Mouse (Mus musculus): Measurements from ENCODE around the gene Arhgap10. TPM values are rescaled to one million over a fixed set of nuclear protein-coding genes. Genes with fewer than 3 reads are reported as not detected.

The Arhgap10 gene
- polyA plus RNA-seq, 1 experiment: 88.6 TPM

DNA sequence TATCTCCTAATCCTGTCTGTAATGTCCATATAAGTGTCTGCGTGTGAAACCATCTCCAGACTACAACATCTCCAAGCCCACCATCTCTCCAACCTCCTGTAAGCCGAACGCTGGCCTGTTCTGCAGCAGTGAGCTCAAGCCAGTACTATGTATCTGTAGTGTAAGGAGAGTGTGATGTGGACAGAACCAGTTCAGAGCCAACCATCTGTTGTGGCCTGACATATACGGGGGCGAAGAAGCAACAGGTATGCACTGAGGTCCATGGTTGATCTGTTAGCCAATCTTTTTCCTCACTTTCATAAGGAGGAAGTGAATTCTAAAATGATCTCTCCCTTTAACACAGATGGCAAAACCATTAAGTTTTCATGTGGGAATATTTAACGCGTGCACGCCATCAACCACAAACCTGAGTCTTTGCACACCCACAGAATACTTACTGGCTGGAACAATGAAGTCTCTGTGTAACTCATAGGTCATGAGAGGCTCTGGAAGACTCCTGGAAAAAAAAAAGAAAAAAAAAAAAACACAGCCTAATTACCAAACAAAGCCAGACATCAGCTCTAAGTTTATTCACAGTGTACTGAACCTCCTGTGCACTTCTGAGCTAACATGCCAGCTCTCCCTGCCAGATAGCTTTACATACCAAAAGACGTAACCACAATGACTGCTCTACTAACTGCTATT, 166.4 kb downstream of the Arhgap10 start:
- TF ChIP-seq FLI1 (IDR thresholded peaks at IDR 0.05; ENCODE audit: low read length): no peak
- TF ChIP-seq GATA1 (IDR thresholded peaks at IDR 0.05; ENCODE audit: borderline replicate concordance, low read length): no peak
- H3K4me1 ChIP-seq: peaks cover 19% of the 10 kb centered on the region
- peaks cover 99% of the 10 kb centered on the region for H3K36me3 ChIP-seq (replicated peaks; ENCODE audit: low read length)

DNA sequence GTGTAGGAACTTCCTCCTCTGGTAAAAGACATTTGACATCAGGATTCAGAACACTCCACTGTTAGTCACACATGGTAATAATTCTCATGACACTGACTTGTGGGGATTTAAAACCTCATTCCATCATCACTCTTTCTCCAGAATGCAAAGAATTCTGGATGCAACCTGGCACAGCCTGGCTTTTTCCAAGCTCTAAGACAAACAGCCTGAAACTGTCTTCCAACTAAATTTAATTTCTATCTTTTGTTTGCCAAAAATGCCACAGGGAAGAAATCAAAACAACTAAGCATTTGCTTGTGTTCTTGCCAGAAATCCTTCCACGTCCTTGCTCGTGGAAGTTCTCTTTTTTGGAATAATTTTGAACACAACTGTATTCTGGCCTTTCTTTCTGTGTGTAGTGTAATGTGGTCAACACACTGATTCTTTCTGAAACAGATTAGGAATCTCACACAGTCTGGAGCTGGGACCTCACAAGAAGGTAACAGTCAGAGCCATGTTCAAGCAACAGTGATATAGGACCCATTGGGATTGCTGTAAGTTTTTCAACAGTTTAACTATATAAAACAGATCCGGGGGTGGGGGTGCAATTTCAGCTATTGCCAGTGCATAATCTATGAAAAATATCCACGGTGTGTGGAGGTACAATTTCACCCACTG, 167.5 kb downstream of the Arhgap10 start:
- no peaks in the 10 kb centered on the region for H3K9me3 ChIP-seq
- peaks cover 11% of the 10 kb centered on the region for H3K4me1 ChIP-seq
- TF ChIP-seq FLI1 (IDR thresholded peaks at IDR 0.05; ENCODE audit: low read length) (no peak), GATA1 (IDR thresholded peaks at IDR 0.05; ENCODE audit: borderline replicate concordance, low read length) (no peak)
- H3K27me3 ChIP-seq (replicated peaks): no peaks in the 10 kb centered on the region
- no peak overlapping the region for H3K4me3 ChIP-seq (replicated peaks)
- peaks cover 99% of the 10 kb centered on the region for H3K36me3 ChIP-seq (replicated peaks; ENCODE audit: low read length)

More for the DNA sequence above, 166.4 kb downstream of the Arhgap10 start:
- no peaks in the 10 kb centered on the region for H3K9me3 ChIP-seq
- no peaks in the 10 kb centered on the region for H3K27me3 ChIP-seq (replicated peaks)
- H3K4me3 ChIP-seq (replicated peaks): no peak overlapping the region

DNA sequence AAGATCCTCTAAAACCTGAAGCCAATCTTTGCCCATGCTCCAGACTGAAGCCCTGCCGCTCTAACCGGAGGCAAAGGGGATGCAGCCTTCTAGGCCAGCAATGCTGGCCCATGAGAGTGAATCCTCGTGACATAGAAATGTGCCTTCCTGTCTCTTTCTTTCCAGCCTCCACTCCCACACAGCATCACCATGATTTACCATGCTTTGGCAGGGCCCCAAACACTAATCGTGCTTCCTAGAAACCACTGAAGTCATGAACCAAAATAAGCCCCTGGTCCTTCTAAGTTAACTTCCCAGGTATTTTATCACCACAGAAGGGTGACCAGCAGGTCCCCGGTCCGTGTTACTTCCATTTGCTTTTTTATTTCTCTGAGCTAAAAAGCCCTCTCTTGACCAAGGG, 173.8 kb downstream of the Arhgap10 start:
- no peak overlapping the region for H3K4me3 ChIP-seq (replicated peaks)
- H3K4me1 ChIP-seq: peaks cover 18% of the 10 kb centered on the region
- TF ChIP-seq GATA1 (IDR thresholded peaks at IDR 0.05; ENCODE audit: borderline replicate concordance, low read length) (no peak), FLI1 (IDR thresholded peaks at IDR 0.05; ENCODE audit: low read length) (no peak)
- H3K36me3 ChIP-seq (replicated peaks; ENCODE audit: low read length): peaks cover 99% of the 10 kb centered on the region
- no peaks in the 10 kb centered on the region for H3K9me3 ChIP-seq
- H3K27me3 ChIP-seq (replicated peaks): no peaks in the 10 kb centered on the region

DNA sequence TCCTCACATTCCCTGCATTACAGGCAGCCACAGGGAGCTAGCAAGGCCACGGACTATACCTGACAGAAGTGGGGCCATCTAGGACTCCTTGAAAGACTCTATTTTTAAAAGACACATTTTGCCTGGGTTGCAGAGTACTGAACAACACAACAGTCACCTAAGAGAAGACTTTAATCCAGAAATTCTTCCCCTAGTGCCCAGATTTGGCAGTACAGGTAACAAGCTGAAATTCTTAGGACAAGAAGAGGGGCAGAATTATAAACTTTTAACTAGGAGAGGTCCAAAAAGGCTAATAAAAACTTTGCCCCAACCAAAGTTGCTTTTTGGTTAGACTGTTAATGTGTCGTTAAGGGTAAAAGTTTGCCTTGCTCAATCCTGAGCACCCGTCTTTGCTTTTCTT, 174.4 kb downstream of the Arhgap10 start:
- H3K9me3 ChIP-seq: no peaks in the 10 kb centered on the region
- TF ChIP-seq FLI1 (IDR thresholded peaks at IDR 0.05; ENCODE audit: low read length) (no peak), GATA1 (IDR thresholded peaks at IDR 0.05; ENCODE audit: borderline replicate concordance, low read length) (no peak)
- no peaks in the 10 kb centered on the region for H3K27me3 ChIP-seq (replicated peaks)
- H3K4me1 ChIP-seq: peaks cover 12% of the 10 kb centered on the region
- H3K36me3 ChIP-seq (replicated peaks; ENCODE audit: low read length): peaks cover 99% of the 10 kb centered on the region
- no peak overlapping the region for H3K4me3 ChIP-seq (replicated peaks)

DNA sequence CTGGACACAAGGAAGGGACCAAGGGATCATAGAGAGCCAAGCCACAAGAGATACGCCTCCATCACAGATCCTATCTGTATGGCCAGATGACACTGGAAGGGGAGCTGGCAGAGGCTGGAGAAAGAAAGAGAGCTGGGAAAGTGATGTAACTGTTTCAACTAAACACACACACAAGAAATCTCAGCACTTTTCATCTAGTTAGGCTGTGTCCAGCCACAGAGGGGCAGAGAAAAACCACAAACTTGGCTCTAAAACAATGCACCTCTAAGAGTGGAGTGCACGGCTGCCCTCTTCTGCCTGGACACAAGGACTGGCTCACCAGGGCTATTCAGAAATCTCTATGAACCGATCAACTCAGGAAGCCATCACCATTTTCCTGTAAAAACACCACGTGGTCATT, 175.6 kb downstream of the Arhgap10 start:
- TF ChIP-seq FLI1 (IDR thresholded peaks at IDR 0.05; ENCODE audit: low read length) (no peak), GATA1 (IDR thresholded peaks at IDR 0.05; ENCODE audit: borderline replicate concordance, low read length) (no peak)
- Histone ChIP-seq H3K27me3 (replicated peaks) (no peaks in the 10 kb centered on the region), H3K36me3 (replicated peaks; ENCODE audit: low read length) (peaks cover 100% of the 10 kb centered on the region), H3K4me3 (replicated peaks) (no peak overlapping the region), H3K4me1 (peaks cover 12% of the 10 kb centered on the region; the same call in 1 of the 2 replicates), H3K9me3 (no peaks in the 10 kb centered on the region)

DNA sequence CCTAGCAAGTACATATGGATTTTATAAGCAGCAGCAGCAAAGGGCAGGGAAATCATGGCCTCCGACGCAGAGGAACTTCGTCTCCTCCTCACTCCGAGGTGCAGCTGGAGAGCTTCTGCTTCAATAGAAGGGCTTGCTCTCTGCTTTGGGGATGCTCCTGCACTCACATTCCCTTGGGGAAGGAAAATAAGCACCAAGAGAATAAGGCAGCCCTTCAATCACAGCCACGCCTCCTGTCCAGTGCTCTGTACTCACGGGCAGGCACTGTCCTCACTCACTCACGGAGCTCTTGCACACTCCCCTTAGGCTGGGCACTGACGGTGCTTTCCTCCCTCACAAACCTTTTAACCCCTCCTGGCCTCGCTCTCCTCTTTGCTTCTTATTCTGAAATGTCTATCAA, 176.4 kb downstream of the Arhgap10 start:
- TF ChIP-seq FLI1 (IDR thresholded peaks at IDR 0.05; ENCODE audit: low read length) (no peak), GATA1 (IDR thresholded peaks at IDR 0.05; ENCODE audit: borderline replicate concordance, low read length) (no peak)
- no peaks in the 10 kb centered on the region for H3K9me3 ChIP-seq
- H3K4me1 ChIP-seq: peaks cover 14% of the 10 kb centered on the region; the same call in 1 of the 2 replicates
- H3K27me3 ChIP-seq (replicated peaks): no peaks in the 10 kb centered on the region
- peaks cover 100% of the 10 kb centered on the region for H3K36me3 ChIP-seq (replicated peaks; ENCODE audit: low read length)
- no peak overlapping the region for H3K4me3 ChIP-seq (replicated peaks)

DNA sequence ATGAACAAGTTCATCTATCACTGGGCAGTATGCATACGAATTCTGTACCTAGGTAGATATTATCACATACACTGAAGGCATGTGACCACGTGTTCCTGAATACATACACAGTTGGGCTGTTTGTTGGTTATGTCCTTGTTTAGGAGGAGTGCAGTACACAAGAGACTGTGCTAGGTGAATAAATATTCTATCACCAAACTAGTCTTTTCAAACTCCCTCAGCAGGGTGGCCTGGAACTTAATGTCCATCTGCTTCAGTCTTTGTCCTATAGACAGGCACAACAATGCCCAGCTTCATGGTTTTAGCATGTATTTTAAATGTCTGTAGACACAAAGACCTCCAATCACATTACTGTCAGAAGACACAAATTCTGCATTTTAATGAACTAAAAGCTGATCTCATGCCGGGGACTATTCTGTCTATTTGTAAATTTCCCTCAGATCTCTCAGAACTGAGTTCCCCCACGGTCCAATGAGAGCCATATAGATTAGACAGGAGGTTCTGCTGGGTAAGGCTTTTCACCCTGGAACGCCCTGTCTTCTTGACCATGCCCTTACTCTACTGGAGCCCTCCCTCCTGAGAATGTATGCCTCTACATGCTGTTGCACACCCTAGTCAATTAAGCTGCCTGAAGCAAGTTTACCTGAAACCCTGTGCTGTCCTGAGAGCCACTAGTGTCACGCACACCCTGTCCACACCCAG, 177.6 kb downstream of the Arhgap10 start:
- Histone ChIP-seq H3K4me3 (replicated peaks) (no peak overlapping the region), H3K36me3 (replicated peaks; ENCODE audit: low read length) (peaks cover 98% of the 10 kb centered on the region), H3K27me3 (replicated peaks) (no peaks in the 10 kb centered on the region), H3K9me3 (peaks cover 3% of the 10 kb centered on the region), H3K4me1 (peaks cover 14% of the 10 kb centered on the region; the same call in 1 of the 2 replicates)
- TF ChIP-seq GATA1 (IDR thresholded peaks at IDR 0.05; ENCODE audit: borderline replicate concordance, low read length): no peak
- TF ChIP-seq FLI1 (IDR thresholded peaks at IDR 0.05; ENCODE audit: low read length): no peak

DNA sequence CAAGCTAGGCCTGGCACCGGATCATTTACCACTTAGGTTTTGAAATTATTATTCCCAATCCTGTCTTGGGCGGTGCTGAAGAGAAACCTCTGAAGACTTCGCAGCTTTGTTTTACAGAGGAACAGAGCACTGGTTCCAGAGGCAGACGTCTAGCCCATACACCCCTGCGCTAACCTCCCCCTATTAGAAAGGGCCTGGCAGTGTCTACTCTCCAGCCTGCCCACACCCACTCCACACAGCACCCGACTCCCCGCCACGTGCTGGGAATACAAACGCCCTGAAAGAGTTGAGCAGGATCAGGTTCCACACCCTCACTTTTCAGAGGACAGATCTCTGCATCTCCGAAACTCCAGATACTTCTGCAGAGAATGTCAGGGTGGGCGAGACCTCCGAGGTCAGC, 180.5 kb downstream of the Arhgap10 start:
- no peaks in the 10 kb centered on the region for H3K27me3 ChIP-seq (replicated peaks)
- H3K36me3 ChIP-seq (replicated peaks; ENCODE audit: low read length): peaks cover 98% of the 10 kb centered on the region
- TF ChIP-seq GATA1 (IDR thresholded peaks at IDR 0.05; ENCODE audit: borderline replicate concordance, low read length) (no peak), FLI1 (IDR thresholded peaks at IDR 0.05; ENCODE audit: low read length) (no peak)
- H3K4me3 ChIP-seq (replicated peaks): no peak overlapping the region
- H3K4me1 ChIP-seq: peaks cover 15% of the 10 kb centered on the region; the same call in 1 of the 2 replicates
- H3K9me3 ChIP-seq: peaks cover 8% of the 10 kb centered on the region

DNA sequence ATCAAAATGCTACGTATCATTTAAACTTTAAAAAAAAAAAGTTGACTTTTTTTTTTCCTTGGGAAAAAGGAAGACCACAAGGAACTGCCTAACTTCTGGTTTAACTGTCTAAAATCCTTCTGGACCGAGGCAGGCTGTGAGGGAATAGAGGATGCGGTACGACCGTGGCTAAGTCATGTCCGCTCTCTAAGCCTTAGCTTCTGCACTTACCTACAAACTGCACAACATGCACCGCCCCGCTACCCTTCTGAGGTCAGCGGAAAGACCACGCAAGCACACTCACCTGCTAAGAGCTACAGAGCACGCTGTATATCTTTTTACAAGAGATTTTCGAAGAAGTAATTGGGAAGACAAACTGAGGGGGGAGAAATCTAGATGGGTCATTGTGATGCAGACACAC, 186.6 kb downstream of the Arhgap10 start:
- Histone ChIP-seq H3K36me3 (replicated peaks; ENCODE audit: low read length) (peaks cover 90% of the 10 kb centered on the region), H3K9me3 (peaks cover 8% of the 10 kb centered on the region), H3K4me3 (replicated peaks) (no peak overlapping the region), H3K27me3 (replicated peaks) (no peaks in the 10 kb centered on the region), H3K4me1 (peaks cover 33% of the 10 kb centered on the region)
- TF ChIP-seq FLI1 (IDR thresholded peaks at IDR 0.05; ENCODE audit: low read length): no peak
- no peak for TF ChIP-seq GATA1 (IDR thresholded peaks at IDR 0.05; ENCODE audit: borderline replicate concordance, low read length)

DNA sequence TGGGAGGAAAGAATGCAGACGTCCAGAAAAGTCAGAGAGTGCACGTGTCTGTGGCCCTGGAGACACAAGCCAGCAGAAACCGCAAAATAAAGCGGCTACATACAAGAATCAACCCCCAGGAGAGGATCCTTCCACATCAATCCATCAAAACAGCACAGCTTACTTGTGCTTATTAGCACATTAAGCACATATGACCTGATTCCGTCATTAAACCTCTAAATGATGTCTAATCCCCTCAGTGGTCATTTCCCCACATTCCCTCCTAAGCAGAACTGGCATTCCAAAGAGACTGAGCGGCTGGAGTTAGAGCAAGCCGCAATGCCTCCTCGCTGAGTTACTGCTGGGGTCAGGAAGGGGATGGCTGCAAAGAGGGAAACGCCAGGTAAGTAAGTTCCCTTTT, 187.4 kb downstream of the Arhgap10 start:
- H3K4me1 ChIP-seq: peaks cover 33% of the 10 kb centered on the region
- H3K27me3 ChIP-seq (replicated peaks): no peaks in the 10 kb centered on the region
- H3K36me3 ChIP-seq (replicated peaks; ENCODE audit: low read length): peaks cover 91% of the 10 kb centered on the region
- TF ChIP-seq GATA1 (IDR thresholded peaks at IDR 0.05; ENCODE audit: borderline replicate concordance, low read length): no peak
- TF ChIP-seq FLI1 (IDR thresholded peaks at IDR 0.05; ENCODE audit: low read length): no peak
- H3K4me3 ChIP-seq (replicated peaks): no peak overlapping the region
- peaks cover 6% of the 10 kb centered on the region for H3K9me3 ChIP-seq

Data from megakaryocyte, embryonic 14.5 days (primary cell).